Mouse (Mus musculus) liver, adult 2 months (tissue): ENCODE results near the gene Cadm3.

Source experiments
- CTCF ChIP-seq: fragments of 200-500 bp; IDR thresholded peaks from 2 replicates; pipeline ENCODE4 v1.5.1; 2011; ENCODE audit warnings: low read depth, low read length, control low read depth
- POLR2A ChIP-seq: fragments of 200-500 bp; IDR thresholded peaks from 2 replicates; pipeline ENCODE4 v1.6.1; 2011; ENCODE audit warnings: low read length, control low read depth; ENCODE audit not compliant: insufficient read depth; ENCODE audit errors: extremely low read depth

GRCm38 (mm10) chr1:173324961-173325360 is 42.5 kb downstream of the Cadm3 start:
- TF ChIP-seq POLR2A, result no peak
- TF ChIP-seq CTCF, result no peak
